Mouse (Mus musculus) stomach, embryonic 16.5 days (tissue): ENCODE data around the gene Prokr1. TPM values are rescaled to one million over a fixed set of nuclear protein-coding genes. Genes with fewer than 3 reads are reported as not detected.

Source experiments
- ATAC-seq: fragments of 200-750 bp; cut with Nextera tagmentation; 2 replicates; pipeline ENCODE4 v1.8.0; 2017; ENCODE audit warnings: moderate number of reproducible peaks, moderate TSS enrichment; ENCODE audit not compliant: insufficient read depth, low FRiP score
- H3K27ac ChIP-seq: fragments of 300-500 bp; sonication (generic); 2 replicates; pipeline ENCODE4 v1.5.1; 2014; ENCODE audit warnings: low read length
- H3K27me3 ChIP-seq: fragments of 300-500 bp; sonication (generic); 2 replicates; pipeline ENCODE4 v1.6.1; 2014; ENCODE audit warnings: low read length, control low read depth, mixed read lengths; ENCODE audit not compliant: control insufficient read depth, insufficient read depth
- H3K36me3 ChIP-seq: fragments of 300-500 bp; sonication (generic); 2 replicates; pipeline ENCODE4 v1.6.1; 2014; ENCODE audit warnings: low read length; ENCODE audit not compliant: control insufficient read depth, insufficient read depth
- H3K4me1 ChIP-seq: fragments of 300-500 bp; sonication (generic); 2 replicates; pipeline ENCODE4 v1.6.1; 2014; ENCODE audit warnings: low read length, control low read depth, mixed read lengths; ENCODE audit not compliant: control insufficient read depth, insufficient read depth
- H3K4me2 ChIP-seq: fragments of 300-500 bp; sonication (generic); 2 replicates; pipeline ENCODE4 v1.6.1; 2014; ENCODE audit warnings: low read depth, low read length, mixed read lengths
- H3K4me3 ChIP-seq: fragments of 300-500 bp; sonication (generic); replicated peaks from 2 replicates; pipeline ENCODE4 v1.5.1; 2014; ENCODE audit warnings: mild to moderate bottlenecking, low read length
- H3K9ac ChIP-seq: fragments of 300-500 bp; sonication (generic); 2 replicates; pipeline ENCODE4 v1.6.1; 2014; ENCODE audit warnings: low read length
- H3K9me3 ChIP-seq: fragments of 300-500 bp; sonication (generic); replicated peaks from 2 replicates; pipeline ENCODE4 v1.6.1; 2016; ENCODE audit warnings: low read length, control low read depth; ENCODE audit not compliant: control insufficient read depth
- WGBS: fragments of 180-500 bp; shearing (Covaris S2); extraction: QIAGEN DNeasy Blood & Tissue Kit; methylation state at CpG from one replicate; pipeline ENCODE4 v1.1.7; 2014; 5-methylcytosine and 5-hydroxymethylcytosine counted together
- polyA plus RNA-seq: library from polyadenylated mRNA; unstranded; fragments of >200 nt; fragmentation: Nextera tagmentation; extraction: Ambion mirVana; gene quantifications from 2 replicates; pipeline ENCODE4 v1.2.1, GENCODE M21; 2015

Prokr1 gene
- polyA plus RNA-seq, 1 experiment from 2014 or later = 3.2 TPM

DNA sequence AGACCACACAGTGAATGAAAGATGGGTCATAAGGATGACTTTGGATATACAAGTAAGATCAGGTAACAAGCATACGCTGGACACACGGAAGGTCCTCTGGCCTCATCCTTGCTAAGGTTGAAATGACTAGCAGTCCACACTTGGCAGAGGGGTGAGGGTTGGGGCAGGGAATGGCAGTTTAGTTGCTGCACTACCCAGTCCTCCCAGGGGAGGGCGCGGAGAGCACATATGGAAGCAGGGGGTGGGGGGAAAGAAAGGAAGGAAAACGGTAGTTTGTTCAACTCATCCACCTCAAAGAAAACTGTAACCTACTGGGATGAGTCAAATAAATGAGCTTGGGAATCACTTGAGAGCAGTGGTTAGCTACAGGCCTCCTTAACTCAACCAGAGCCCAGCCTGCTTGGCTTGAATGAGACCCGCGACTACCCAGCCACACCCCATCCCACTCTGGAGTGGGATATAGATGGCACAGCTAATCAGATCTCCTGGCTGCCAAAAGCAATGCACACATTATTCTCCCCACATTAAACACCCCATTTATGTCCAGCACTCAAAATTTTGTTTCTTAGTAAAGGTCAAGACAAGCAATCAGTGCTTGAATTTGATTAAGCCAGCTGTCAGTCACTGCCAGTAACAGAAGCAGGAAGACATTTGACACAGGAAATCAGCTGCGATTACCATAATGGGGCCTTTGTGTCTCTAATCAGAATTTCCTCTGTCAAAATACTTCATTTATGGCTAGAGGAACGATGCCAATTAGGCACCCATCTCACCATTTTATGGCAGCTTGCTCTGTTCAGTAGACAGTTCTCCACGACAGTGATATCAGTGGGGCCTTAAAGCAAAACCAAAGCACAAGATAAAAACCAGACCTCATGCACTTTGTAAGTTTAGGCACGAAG is 24.5 kb upstream of the Prokr1 start:
- Histone ChIP-seq H3K4me3 (no peak overlapping the region), H3K27ac (no peak overlapping the region), H3K27me3 (no peaks in the 10 kb centered on the region), H3K4me1 (no peaks in the 10 kb centered on the region), H3K9me3 (no peaks in the 10 kb centered on the region), H3K4me2 (no peak overlapping the region), H3K9ac (no peak overlapping the region), H3K36me3 (no peaks in the 10 kb centered on the region)
- WGBS = 60% methylated on average over 11 of the region's 11 CpGs
- ATAC-seq = no peak

DNA sequence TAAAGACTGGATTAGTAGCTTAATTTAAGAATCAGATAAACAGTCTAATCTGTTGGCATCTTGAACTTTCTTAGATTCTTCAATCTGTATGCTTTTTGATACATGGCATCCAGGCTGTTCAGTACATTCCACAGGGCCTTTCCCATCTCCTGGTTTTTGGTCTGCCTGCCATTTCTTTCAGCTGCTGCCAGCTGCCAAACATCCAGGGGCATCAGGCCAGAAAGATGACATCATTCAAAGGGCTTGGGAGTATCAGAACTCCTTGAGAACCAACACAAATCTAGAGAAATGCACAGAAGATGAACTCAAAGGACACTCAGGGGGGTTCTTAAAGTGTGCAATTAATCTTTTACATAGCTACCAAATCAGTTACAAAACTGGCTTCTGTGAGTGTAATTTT is 9.3 kb upstream of the Prokr1 start:
- no peak overlapping the region for H3K27ac ChIP-seq
- no peak overlapping the region for H3K9ac ChIP-seq
- no peaks in the 10 kb centered on the region for H3K9me3 ChIP-seq
- ATAC-seq = no peak
- no peak overlapping the region for H3K4me3 ChIP-seq
- H3K27me3 ChIP-seq = no peaks in the 10 kb centered on the region
- no peaks in the 10 kb centered on the region for H3K4me1 ChIP-seq
- H3K4me2 ChIP-seq = no peak overlapping the region
- H3K36me3 ChIP-seq = no peaks in the 10 kb centered on the region

GRCm38 (mm10) chr6:87597116-87597833 is 6.7 kb upstream of the Prokr1 start:
- Histone ChIP-seq H3K4me3 (no peak overlapping the region), H3K27me3 (no peaks in the 10 kb centered on the region), H3K4me1 (no peaks in the 10 kb centered on the region), H3K36me3 (no peaks in the 10 kb centered on the region), H3K9me3 (no peaks in the 10 kb centered on the region), H3K4me2 (no peak overlapping the region), H3K9ac (no peak overlapping the region), H3K27ac (no peak overlapping the region)
- no peak for ATAC-seq
- WGBS = 48% methylated on average over 10 of the region's 10 CpGs

DNA sequence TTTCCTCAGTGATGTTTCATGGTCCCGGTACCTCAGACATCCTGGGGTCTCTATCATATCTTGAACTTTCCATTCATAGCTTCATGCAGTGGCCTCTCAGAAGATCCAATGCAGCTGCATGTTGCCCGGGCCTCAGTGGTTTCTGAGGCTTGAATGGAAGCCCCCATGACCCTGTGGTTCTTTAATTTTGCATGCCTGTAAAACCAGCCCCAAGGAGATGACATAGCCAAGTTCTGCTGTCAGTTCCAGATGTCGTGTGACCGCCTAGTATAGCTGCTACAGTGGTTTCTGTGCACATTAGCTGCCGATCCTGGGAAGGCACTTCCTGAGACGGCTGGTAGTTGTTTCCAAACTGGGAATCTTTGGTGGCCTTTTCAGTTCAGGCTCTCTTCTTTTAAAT is 3.6 kb upstream of the Prokr1 start:
- Histone ChIP-seq H3K4me1 (peaks cover 12% of the 10 kb centered on the region), H3K4me2 (no peak overlapping the region), H3K4me3 (no peak overlapping the region), H3K9me3 (no peaks in the 10 kb centered on the region), H3K27ac (no peak overlapping the region), H3K27me3 (no peaks in the 10 kb centered on the region), H3K36me3 (no peaks in the 10 kb centered on the region), H3K9ac (no peak overlapping the region)
- ATAC-seq = no peak
- 78% methylated on average over 6 of the region's 6 CpGs for WGBS

- Histone ChIP-seq H3K27me3 (peaks cover 5% of the 10 kb centered on the region; the same call in 1 of the 2 replicates), H3K9me3 (no peaks in the 10 kb centered on the region), H3K4me3 (peak overlapping the region; percentile 51), H3K9ac (peak overlapping the region; percentile 67), H3K4me1 (peaks cover 12% of the 10 kb centered on the region), H3K36me3 (no peaks in the 10 kb centered on the region), H3K4me2 (peak overlapping the region; percentile 95), H3K27ac (no peak overlapping the region)
- 16% methylated on average over 12 of the region's 12 CpGs for WGBS
- no peak for ATAC-seq
Measured at GRCm38 (mm10) chr6:87589718-87590393, 687 bp downstream of the Prokr1 start.

DNA sequence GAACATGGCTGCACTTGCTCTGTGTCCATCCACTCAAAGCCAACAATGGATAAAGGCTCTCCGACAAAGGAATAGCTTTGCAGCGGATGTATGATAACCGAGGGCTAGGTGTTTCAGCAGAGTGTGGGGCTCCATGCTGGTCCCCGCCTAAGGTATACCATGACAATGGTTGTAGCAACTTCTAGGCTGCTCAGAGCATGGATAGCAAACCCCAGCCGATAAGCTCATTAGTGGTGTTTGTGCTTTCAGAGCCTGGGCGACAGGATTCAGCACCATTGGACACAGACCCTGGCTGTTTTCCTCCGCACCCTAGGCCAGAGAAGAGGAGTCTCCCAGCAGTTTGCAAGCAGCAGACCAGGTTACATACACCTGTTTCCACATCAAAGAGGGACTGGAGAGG is 6.6 kb downstream of the Prokr1 start:
- Histone ChIP-seq H3K9ac (no peak overlapping the region), H3K9me3 (no peaks in the 10 kb centered on the region), H3K4me2 (no peak overlapping the region), H3K27me3 (peaks cover 4% of the 10 kb centered on the region; the same call in 1 of the 2 replicates), H3K36me3 (no peaks in the 10 kb centered on the region), H3K4me3 (no peak overlapping the region), H3K4me1 (peaks cover 7% of the 10 kb centered on the region; the same call in 1 of the 2 replicates), H3K27ac (no peak overlapping the region)
- no peak for ATAC-seq
- 85% methylated on average over 7 of the region's 7 CpGs for WGBS

GRCm38 (mm10) chr6:87583183-87583611 is 7.3 kb downstream of the Prokr1 start:
- ATAC-seq = peak; percentile 31; the same call in 1 of the 2 replicates
- no peak overlapping the region for H3K4me2 ChIP-seq
- H3K27me3 ChIP-seq = no peaks in the 10 kb centered on the region
- H3K36me3 ChIP-seq = no peaks in the 10 kb centered on the region
- H3K27ac ChIP-seq = peak overlapping the region; percentile 75
- H3K9me3 ChIP-seq = no peaks in the 10 kb centered on the region
- 94% methylated on average over 1 of the region's 1 CpGs for WGBS
- H3K4me3 ChIP-seq = no peak overlapping the region
- no peak overlapping the region for H3K9ac ChIP-seq
- H3K4me1 ChIP-seq = peaks cover 7% of the 10 kb centered on the region; the same call in 1 of the 2 replicates

GRCm38 (mm10) chr6:87582456-87582855 is 8.1 kb downstream of the Prokr1 start:
- no peaks in the 10 kb centered on the region for H3K36me3 ChIP-seq
- no peak overlapping the region for H3K4me3 ChIP-seq
- H3K9ac ChIP-seq = no peak overlapping the region
- peaks cover 7% of the 10 kb centered on the region; the same call in 1 of the 2 replicates for H3K4me1 ChIP-seq
- 32% methylated on average over 6 of the region's 6 CpGs for WGBS
- ATAC-seq = peak; percentile 89
- H3K4me2 ChIP-seq = no peak overlapping the region
- no peaks in the 10 kb centered on the region for H3K9me3 ChIP-seq
- peak overlapping the region; percentile 75 for H3K27ac ChIP-seq
- H3K27me3 ChIP-seq = no peaks in the 10 kb centered on the region
